Mouse (Mus musculus) bone marrow, adult 2 months (tissue): ENCODE data around the gene Tmem104. TPM values are rescaled to one million over a fixed set of nuclear protein-coding genes. Genes with fewer than 3 reads are reported as not detected.
A peak's percentile ranks its signal among the peaks of the same experiment; 100 is the strongest.

Source experiments
- H3K27ac ChIP-seq: fragments of 200-500 bp; 2 replicates; pipeline ENCODE4 v1.5.1; 2012; ENCODE audit warnings: low read depth, mild to moderate bottlenecking, control low read depth, inconsistent platforms, low read length; ENCODE audit not compliant: control insufficient read depth, poor library complexity, insufficient read depth
- H3K4me1 ChIP-seq: fragments of 200-500 bp; 2 replicates; pipeline ENCODE4 v1.6.1; 2011; ENCODE audit warnings: low read length; ENCODE audit not compliant: control insufficient read depth, insufficient read depth
- H3K4me3 ChIP-seq: fragments of 200-500 bp; replicated peaks from 2 replicates; pipeline ENCODE3; 2011; ENCODE audit warnings: mild to moderate bottlenecking, low read depth, low read length, control low read depth; ENCODE audit not compliant: control insufficient read depth
- CTCF ChIP-seq: fragments of 200-500 bp; IDR thresholded peaks from 2 replicates; pipeline ENCODE4 v1.5.1; 2011; ENCODE audit warnings: low read length, control low read depth; ENCODE audit not compliant: control insufficient read depth, insufficient read depth
- POLR2A ChIP-seq: fragments of 200-500 bp; IDR thresholded peaks from 2 replicates; pipeline ENCODE4 v1.6.1; 2011; ENCODE audit warnings: low read depth, mild to moderate bottlenecking, control low read depth, low read length, borderline replicate concordance; ENCODE audit not compliant: control insufficient read depth
- WGBS: fragments of 180-500 bp; shearing (Covaris S2); methylation state at CpG from one replicate; pipeline ENCODE4 v1.1.7; 2018; 5-methylcytosine and 5-hydroxymethylcytosine counted together
- polyA plus RNA-seq: library from polyadenylated mRNA; stranded (reverse); fragments of >200 nt; gene quantifications from 2 replicates; pipeline ENCODE4 v1.2.4, GENCODE M21; 2011; ENCODE audit warnings: low replicate concordance; ENCODE audit not compliant: missing spikeins, insufficient read depth, insufficient read length

Tmem104 gene
- polyA plus RNA-seq, 1 experiment: 5.8 TPM

DNA sequence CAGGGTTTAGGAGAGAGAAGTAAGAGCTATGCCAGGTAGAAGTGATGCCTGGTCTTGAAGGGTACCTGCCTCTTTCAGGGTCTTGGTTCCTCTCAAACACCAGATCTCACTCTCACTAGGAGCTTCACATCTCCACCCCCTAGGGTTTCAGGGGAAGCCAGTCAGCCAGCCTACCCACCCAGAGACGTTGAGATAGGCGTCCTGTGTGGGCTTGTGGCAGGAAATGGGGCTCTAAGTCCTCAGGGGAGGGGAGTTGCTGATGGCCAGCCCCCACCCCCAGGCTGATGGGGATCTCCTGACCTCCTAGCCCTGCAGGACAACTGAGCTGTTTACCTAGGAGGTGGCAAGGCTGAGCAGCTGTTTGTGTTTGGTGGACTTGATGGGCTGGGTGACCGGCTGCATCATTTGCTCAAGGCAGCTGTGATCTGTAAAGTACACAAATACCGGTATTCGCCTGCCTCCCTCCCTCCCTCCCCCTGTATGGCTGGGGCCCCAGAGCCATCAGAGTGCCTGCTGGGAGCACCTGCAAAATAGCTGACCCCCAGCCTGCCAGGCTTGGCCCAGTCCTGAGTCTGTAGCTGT is 32.1 kb upstream of the Tmem104 start:
- no peak for TF ChIP-seq CTCF
- TF ChIP-seq POLR2A: no peak
- Histone ChIP-seq H3K27ac (no peak overlapping the region; the same call in 1 of the 2 replicates), H3K4me3 (no peak overlapping the region), H3K4me1 (peaks cover 14% of the 10 kb centered on the region)
- under 1% methylated on average over 5 of the region's 5 CpGs for WGBS

DNA sequence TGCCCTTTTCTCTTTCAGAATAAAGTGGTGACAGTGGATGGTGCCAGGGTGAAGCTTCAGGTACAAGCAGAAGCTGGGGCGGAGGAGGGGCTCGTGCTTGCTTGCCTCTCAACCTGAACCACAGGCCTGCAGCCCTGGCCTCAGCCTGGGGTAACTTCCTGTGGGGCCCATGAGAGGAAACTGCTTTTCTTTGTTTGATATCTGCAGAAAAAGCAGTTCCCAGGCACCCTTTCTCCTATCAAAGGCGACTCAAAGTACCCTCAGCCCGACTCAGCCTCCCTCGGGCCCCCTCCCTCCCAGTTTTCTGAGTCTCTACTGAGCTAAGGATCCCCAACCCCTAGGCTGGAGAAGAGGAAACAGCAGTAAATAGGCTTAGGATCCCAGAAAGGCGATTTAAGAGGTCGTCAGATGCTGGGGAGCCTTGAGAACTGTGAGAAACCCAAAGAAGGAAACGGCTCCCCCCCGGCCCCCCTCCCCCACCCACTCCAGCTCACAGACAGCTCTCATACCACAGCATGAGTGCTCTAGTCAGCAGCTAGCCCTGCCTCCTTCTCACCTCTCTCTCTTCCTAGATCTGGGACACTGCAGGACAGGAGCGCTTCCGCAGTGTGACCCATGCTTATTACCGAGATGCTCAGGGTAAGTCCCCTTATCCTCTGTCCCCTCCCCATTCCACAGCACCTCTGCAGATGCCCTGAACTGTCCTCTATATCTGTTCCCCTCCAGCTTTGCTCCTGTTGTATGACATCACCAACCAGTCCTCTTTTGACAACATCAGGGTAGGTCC is 29.2 kb upstream of the Tmem104 start:
- H3K4me3 ChIP-seq: no peak overlapping the region
- WGBS: 6% methylated on average over 12 of the region's 12 CpGs
- H3K4me1 ChIP-seq: peaks cover 8% of the 10 kb centered on the region
- H3K27ac ChIP-seq: peak overlapping the region; percentile 76
- no peak for TF ChIP-seq POLR2A

DNA sequence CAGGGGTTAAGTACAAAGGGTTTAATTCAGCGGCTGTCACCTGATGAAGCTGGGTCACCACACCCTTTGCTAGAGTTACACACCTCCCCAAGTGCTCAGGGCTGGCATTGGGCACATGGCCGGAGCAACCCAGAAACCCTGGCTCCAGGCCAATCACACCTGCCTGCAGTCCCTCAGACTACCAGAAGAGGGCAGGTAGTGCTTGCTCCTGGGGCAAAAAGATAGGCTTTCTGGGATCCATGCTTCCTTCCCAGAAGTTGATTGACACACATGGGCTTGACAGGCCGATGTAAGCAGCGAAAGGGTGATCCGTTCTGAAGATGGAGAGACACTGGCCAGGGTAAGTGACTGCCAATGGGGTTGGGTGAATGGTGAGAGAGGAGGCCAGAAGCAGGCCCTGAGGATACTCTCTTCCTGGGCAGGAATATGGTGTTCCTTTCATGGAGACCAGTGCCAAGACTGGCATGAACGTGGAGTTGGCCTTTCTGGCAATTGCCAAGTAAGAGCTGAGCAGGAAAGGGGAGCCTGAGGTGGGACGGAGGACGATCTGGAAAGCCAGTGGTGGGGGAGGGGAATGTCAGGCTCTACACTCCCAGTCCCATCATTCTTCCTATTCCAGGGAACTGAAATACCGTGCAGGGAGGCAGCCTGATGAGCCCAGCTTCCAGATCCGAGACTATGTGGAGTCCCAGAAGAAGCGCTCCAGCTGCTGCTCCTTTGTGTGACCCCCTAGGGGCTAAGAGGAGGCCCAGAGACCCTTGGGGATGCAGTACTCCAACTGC is 27.1 kb upstream of the Tmem104 start:
- Histone ChIP-seq H3K27ac (no peak overlapping the region), H3K4me1 (peaks cover 8% of the 10 kb centered on the region), H3K4me3 (no peak overlapping the region)
- 61% methylated on average over 11 of the region's 11 CpGs for whole genome bisulfite sequencing
- TF ChIP-seq POLR2A (no peak), CTCF (peak; percentile 73)

DNA sequence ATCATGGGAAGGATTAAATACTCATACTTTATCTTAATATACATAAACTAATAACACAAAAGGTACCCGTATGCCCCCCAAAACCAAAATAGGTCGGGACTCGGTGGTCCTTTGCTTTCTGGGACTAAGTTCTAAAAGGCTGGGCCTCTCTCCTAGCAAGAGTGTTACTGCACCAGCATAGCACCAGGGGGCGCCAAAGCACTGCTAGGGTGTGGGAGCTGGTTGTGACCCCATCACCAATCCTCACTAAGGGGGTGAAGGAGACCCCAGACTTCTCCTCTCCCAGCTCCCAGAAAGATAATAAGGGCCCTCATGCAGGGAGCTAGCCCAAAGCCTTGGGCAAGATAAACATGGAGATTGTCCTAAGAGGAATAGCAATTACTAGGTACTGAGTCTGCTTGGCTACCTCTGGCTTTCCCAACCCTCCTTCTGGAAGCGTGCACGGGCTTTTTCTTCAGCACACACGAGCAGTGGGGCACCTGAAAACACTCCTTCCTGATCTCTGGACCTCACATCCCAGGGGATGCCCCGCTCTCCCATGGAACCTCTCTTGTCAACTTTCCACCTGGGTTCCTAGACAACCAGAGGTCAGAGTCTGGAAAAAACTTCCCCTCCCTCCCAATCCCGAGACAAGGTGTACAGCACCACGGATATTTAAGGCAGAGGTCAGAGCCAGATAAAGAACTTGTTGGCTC is 26.3 kb upstream of the Tmem104 start:
- Histone ChIP-seq H3K4me1 (peaks cover 8% of the 10 kb centered on the region), H3K4me3 (no peak overlapping the region), H3K27ac (peak overlapping the region; percentile 56)
- TF ChIP-seq CTCF (peak; percentile 92), POLR2A (no peak)
- WGBS: 25% methylated on average over 10 of the region's 10 CpGs

DNA sequence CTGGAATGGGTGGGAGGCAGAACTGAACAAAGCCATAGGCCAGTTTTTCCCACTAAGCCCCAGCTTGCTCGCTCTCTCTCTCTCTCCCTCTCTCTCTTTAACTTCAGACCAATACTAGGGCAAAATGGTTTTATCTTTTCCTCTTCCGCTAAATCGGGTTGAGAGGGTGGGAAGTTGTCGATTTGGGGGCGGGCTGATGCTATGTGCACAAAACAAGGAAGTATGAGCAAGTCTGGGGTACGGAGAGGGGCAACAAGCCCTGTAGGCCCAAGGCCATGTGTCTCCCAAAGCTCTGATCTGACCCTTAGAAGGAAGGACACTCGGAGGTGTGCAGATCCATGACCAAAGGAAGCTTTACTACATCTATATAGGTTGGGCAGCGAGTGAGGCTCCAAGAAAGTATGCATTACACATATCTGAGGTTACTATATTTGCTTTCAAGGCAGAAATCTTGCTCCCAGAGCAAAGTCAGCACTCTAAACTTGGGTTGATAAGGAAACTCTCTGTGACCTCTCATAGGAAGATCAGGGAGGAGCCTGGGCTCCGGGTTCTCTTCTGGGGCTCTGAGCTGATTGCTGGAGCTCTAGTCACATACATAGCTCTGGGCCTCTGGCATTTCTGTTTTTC is 25.6 kb upstream of the Tmem104 start:
- peaks cover 8% of the 10 kb centered on the region for H3K4me1 ChIP-seq
- peak overlapping the region; percentile 56 for H3K27ac ChIP-seq
- H3K4me3 ChIP-seq: no peak overlapping the region
- TF ChIP-seq CTCF: no peak
- TF ChIP-seq POLR2A: no peak
- WGBS: 9% methylated on average over 9 of the region's 9 CpGs

DNA sequence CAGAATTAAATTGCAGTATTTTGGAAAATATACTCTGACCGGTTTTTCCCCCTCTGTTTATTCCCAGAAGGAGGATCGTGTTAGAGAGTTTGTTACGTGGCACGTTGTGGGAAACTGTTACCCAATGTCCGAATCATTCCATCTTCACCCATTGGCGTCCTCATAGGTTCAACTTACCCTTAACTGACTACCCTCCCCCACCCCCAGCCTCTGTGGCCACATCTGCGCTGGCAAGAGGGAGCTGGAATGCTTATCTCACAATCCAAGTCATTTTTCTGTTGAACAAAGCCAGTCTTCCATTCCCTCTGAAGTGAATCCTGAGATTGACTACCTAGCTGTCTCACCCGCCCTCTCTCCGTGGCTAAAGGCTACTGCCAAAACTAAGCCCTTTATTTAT is 25.1 kb upstream of the Tmem104 start:
- 22% methylated on average over 9 of the region's 9 CpGs for WGBS
- Histone ChIP-seq H3K4me1 (peaks cover 8% of the 10 kb centered on the region), H3K27ac (peak overlapping the region; percentile 88), H3K4me3 (no peak overlapping the region)
- TF ChIP-seq POLR2A: no peak
- no peak for TF ChIP-seq CTCF

DNA sequence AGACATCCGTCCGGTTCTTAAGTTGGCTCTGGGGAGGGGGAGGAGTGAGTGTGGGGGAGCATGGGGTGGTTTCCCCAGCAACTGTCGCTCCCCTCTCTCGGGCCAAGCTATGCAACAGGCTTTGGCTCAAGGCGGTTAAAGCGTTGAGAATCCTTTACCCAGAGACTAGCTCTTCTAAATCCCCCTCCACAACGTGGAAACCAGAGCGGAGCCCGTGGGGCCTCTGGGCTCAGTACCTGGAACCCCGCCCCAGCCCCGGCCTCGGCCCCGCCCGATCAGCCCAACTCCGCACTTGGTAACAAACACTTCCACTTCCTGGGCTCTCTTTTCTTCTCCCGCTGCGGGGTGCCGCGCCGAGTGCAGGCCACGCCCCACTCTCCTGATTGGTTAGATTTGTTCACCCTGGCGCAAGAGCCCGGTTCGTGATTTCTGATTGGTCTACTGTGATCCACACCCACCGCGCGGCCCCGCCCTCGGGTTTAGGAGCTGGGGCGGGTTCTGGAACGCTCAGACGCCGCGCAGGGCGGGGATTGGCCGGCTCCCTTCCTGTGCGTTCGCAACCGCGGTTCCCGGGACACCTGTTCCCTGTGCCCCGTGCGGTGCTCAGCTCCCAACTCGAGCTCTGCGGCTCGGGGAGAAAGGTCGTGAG is 24.3 kb upstream of the Tmem104 start, which contains the start of gene Slc9a3r1:
Gene Slc9a3r1 (plus strand): TSS at position 510 of the 649 bp plus-strand sequence.
- Histone ChIP-seq H3K4me3 (peak within 1 kb of the TSS; percentile 92), H3K4me1 (peaks cover 3% of the 10 kb centered on the region), H3K27ac (peak within 1 kb of the TSS; percentile 88)
- TF ChIP-seq CTCF: no peak
- TF ChIP-seq POLR2A: peak; percentile 97
- under 1% methylated on average over 47 of the region's 47 CpGs for WGBS
